In genomic region chr7:123298225-123298624, GRCm38 (mm10) we compare ENCODE assay signal across 10 mouse cellular contexts.
DNase-seq lines count a peak whose midpoint lies in the region; ATAC-seq and TF ChIP-seq lines count a peak whose summit lies in the region.
"Had no signal": no experiment of that assay in that cellular context is flagged by ENCODE, and none has a peak within 500 bp of the region (broad histone marks: within the 10 kb centered on the region; RNA-seq: fewer than 3 reads in every experiment).

No protein-coding gene starts in this region.

- peaks cover 6% of the 10 kb centered on the region; the same call in 1 of the 2 replicates for H3K36me3 ChIP-seq in kidney, adult 2 months (ENCODE audit: control insufficient read depth, insufficient read depth, low read length)
- peaks cover 79% of the 10 kb centered on the region for H3K36me3 ChIP-seq in kidney, embryonic 15.5 days
- peaks cover 36% of the 10 kb centered on the region for H3K36me3 ChIP-seq in heart, embryonic 16.5 days (ENCODE audit: control insufficient read depth, insufficient read depth)
- H3K36me3 ChIP-seq in liver, embryonic 12.5 days, result peaks cover 95% of the 10 kb centered on the region

- H3K9ac ChIP-seq in kidney, embryonic 15.5 days, result no peak overlapping the region
- no peak overlapping the region for H3K9ac ChIP-seq in heart, embryonic 16.5 days (ENCODE audit: low read length)
- no peak overlapping the region for H3K9ac ChIP-seq in liver, embryonic 12.5 days
- H3K9ac ChIP-seq: hindbrain, embryonic 15.5 days had no signal

- no peaks in the 10 kb centered on the region for H3K27me3 ChIP-seq in kidney, adult 2 months (replicated peaks; ENCODE audit: control insufficient read depth, insufficient read depth, low read length)
- no peaks in the 10 kb centered on the region for H3K27me3 ChIP-seq in kidney, embryonic 15.5 days
- H3K27me3 ChIP-seq in heart, embryonic 16.5 days (ENCODE audit: control insufficient read depth, insufficient read depth, low read length), result no peaks in the 10 kb centered on the region
- no peaks in the 10 kb centered on the region for H3K27me3 ChIP-seq in liver, embryonic 12.5 days (replicated peaks)
- H3K27me3 ChIP-seq: hindbrain, embryonic 15.5 days had no signal

- peak; percentile 31 for DNase-seq in kidney, adult 2 months
- peak; percentile 43 for DNase-seq in NIH3T3 (ENCODE audit: low read depth)
- DNase-seq in brain, embryonic 14.5 days (ENCODE audit: low read depth), result peak; percentile 23
- no peak for DNase-seq in c-Kit-positive CD71-positive TER-119-positive erythroid progenitor cells, embryonic 14.5 days (ENCODE audit: low spot score)
- no peak for DNase-seq in yolk sac, embryonic 10.5 days (ENCODE audit: low spot score)
- DNase-seq: thymus, postnatal 36 days had no signal

- H3K4me2 ChIP-seq in kidney, embryonic 15.5 days, result no peak overlapping the region
- no peak overlapping the region for H3K4me2 ChIP-seq in heart, embryonic 16.5 days (ENCODE audit: low read depth, low read length)
- no peak overlapping the region for H3K4me2 ChIP-seq in liver, embryonic 12.5 days
- H3K4me2 ChIP-seq: hindbrain, embryonic 15.5 days had no signal

- no peak for ATAC-seq in kidney, embryonic 15.5 days (replicated peaks; ENCODE audit: low FRiP score)
- 0 out of 2 replicates have a peak, but pooled peaks have one; percentile 42 for ATAC-seq in heart, embryonic 16.5 days (replicated peaks; ENCODE audit: extremely low read depth, insufficient read depth, low FRiP score)
- no peak for ATAC-seq in liver, embryonic 12.5 days

- no peaks in the 10 kb centered on the region for H3K4me1 ChIP-seq in kidney, adult 2 months (ENCODE audit: control insufficient read depth, insufficient read depth, low read length)
- H3K4me1 ChIP-seq in kidney, embryonic 15.5 days, result 0 out of 2 replicates have a peak, but pooled peaks cover 2% of the 10 kb centered on the region
- peaks cover 12% of the 10 kb centered on the region for H3K4me1 ChIP-seq in heart, embryonic 16.5 days (ENCODE audit: control insufficient read depth, insufficient read depth, low read length)
- no peaks in the 10 kb centered on the region for H3K4me1 ChIP-seq in liver, embryonic 12.5 days
- H3K4me1 ChIP-seq: hindbrain, embryonic 15.5 days had no signal

- H3K27ac ChIP-seq in kidney, adult 2 months (ENCODE audit: insufficient read depth, low read depth, low read length), result no peak overlapping the region
- H3K27ac ChIP-seq in kidney, embryonic 15.5 days, result no peak overlapping the region
- peak overlapping the region; percentile 61 for H3K27ac ChIP-seq in heart, embryonic 16.5 days (ENCODE audit: low read length)
- H3K27ac ChIP-seq in liver, embryonic 12.5 days, result no peak overlapping the region
- H3K27ac ChIP-seq: hindbrain, embryonic 15.5 days had no signal

- no peak for TF ChIP-seq POLR2A in kidney, adult 2 months (IDR thresholded peaks at IDR 0.05; ENCODE audit: low read depth, low read length)
- TF ChIP-seq POLR2A in brain, embryonic 14.5 days (IDR thresholded peaks at IDR 0.05; ENCODE audit: borderline replicate concordance, extremely low read depth, insufficient read depth, insufficient read length, poor library complexity, severe bottlenecking), result no peak

- TF ChIP-seq CTCF in kidney, adult 2 months (conservative IDR thresholded peaks at IDR 0.05; ENCODE audit: insufficient read depth, insufficient read length, low read depth, low read length), result no peak
- TF ChIP-seq CTCF in brain, embryonic 14.5 days (IDR thresholded peaks at IDR 0.05; ENCODE audit: borderline replicate concordance, extremely low read depth, insufficient read depth, insufficient read length), result no peak

- WGBS in kidney, adult 2 months, result 36% methylated on average over 3 of the region's 3 CpGs
- 25% methylated on average over 3 of the region's 3 CpGs for WGBS in kidney, embryonic 15.5 days
- WGBS in heart, embryonic 16.5 days, result 20% methylated on average over 3 of the region's 3 CpGs
- WGBS in liver, embryonic 12.5 days (ENCODE audit: insufficient replicate concordance), result 80% methylated on average over 3 of the region's 3 CpGs

- H3K9me3 ChIP-seq in kidney, embryonic 15.5 days (replicated peaks), result no peaks in the 10 kb centered on the region
- no peaks in the 10 kb centered on the region for H3K9me3 ChIP-seq in heart, embryonic 16.5 days (replicated peaks; ENCODE audit: control insufficient read depth, low read length)
- no peaks in the 10 kb centered on the region for H3K9me3 ChIP-seq in liver, embryonic 12.5 days (replicated peaks)
- H3K9me3 ChIP-seq: hindbrain, embryonic 15.5 days had no signal

- no peak overlapping the region for H3K4me3 ChIP-seq in kidney, adult 2 months (ENCODE audit: insufficient read depth, low read depth, low read length)
- no peak overlapping the region for H3K4me3 ChIP-seq in kidney, embryonic 15.5 days (replicated peaks)
- no peak overlapping the region for H3K4me3 ChIP-seq in heart, embryonic 16.5 days (ENCODE audit: low read length)
- no peak overlapping the region for H3K4me3 ChIP-seq in liver, embryonic 12.5 days
- H3K4me3 ChIP-seq: hindbrain, embryonic 15.5 days had no signal

Comparison
In these comparisons a context has a peak if more than half of its experiments do, and no peak if none do; other contexts are left out.
1. DNase-seq: peak in kidney, adult 2 months (single experiment), NIH3T3 (single experiment) and brain, embryonic 14.5 days (single experiment); none in c-Kit-positive CD71-positive TER-119-positive erythroid progenitor cells, embryonic 14.5 days (single experiment) and yolk sac, embryonic 10.5 days (single experiment).